8 mouse cellular contexts compared by ENCODE assay signal in genomic region chr4:55530731-55531095, GRCm38 (mm10). TPM values are rescaled to one million over a fixed set of nuclear protein-coding genes. Genes with fewer than 3 reads are reported as not detected.
DNase-seq lines count a peak whose midpoint lies in the region; ATAC-seq lines count a peak whose summit lies in the region.

No protein-coding gene starts in this region.

- H3K27me3 ChIP-seq in embryonic facial prominence, embryonic 15.5 days, result no peaks in the 10 kb centered on the region
- peaks cover 37% of the 10 kb centered on the region for H3K27me3 ChIP-seq in midbrain, embryonic 11.5 days (ENCODE audit: control insufficient read depth, insufficient read depth, low read length)

- no peak for ATAC-seq in embryonic facial prominence, embryonic 15.5 days (ENCODE audit: insufficient number of reproducible peaks, low FRiP score, low TSS enrichment, low read depth)
- ATAC-seq in midbrain, embryonic 11.5 days (ENCODE audit: low FRiP score), result no peak

- H3K4me2 ChIP-seq in embryonic facial prominence, embryonic 15.5 days (replicated peaks), result peak overlapping the region; percentile 90
- H3K4me2 ChIP-seq in midbrain, embryonic 11.5 days, result peak overlapping the region; percentile 97

- DNase-seq in retina, postnatal 1 day, result peak; percentile 38
- DNase-seq in retina, embryonic 14.5 days (ENCODE audit: low spot score), result no peak
- peak; percentile 46 for DNase-seq in induced T-regulatory cell, adult 2 months (ENCODE audit: low read depth)
- no peak for DNase-seq in midbrain, embryonic 11.5 days (ENCODE audit: low spot score, missing footprints)
- no peak for DNase-seq in urinary bladder, postnatal 14 days (ENCODE audit: low spot score)
- no peak for DNase-seq in right cerebral cortex, postnatal 36 days (ENCODE audit: low spot score in 2 of 2)
- DNase-seq in frontal cortex, postnatal 25 days (ENCODE audit: low spot score in 2 of 2), result no peak

- under 1% methylated on average over 20 of the region's 20 CpGs for WGBS in embryonic facial prominence, embryonic 15.5 days
- WGBS in midbrain, embryonic 11.5 days, result 0% methylated on average over 20 of the region's 20 CpGs

- peaks cover 33% of the 10 kb centered on the region for H3K4me1 ChIP-seq in embryonic facial prominence, embryonic 15.5 days
- peaks cover 19% of the 10 kb centered on the region for H3K4me1 ChIP-seq in midbrain, embryonic 11.5 days (ENCODE audit: control insufficient read depth, insufficient read depth, low read length)

- H3K36me3 ChIP-seq in embryonic facial prominence, embryonic 15.5 days, result no peaks in the 10 kb centered on the region
- no peaks in the 10 kb centered on the region for H3K36me3 ChIP-seq in midbrain, embryonic 11.5 days (ENCODE audit: control insufficient read depth, insufficient read depth, low read length)

- H3K4me3 ChIP-seq in embryonic facial prominence, embryonic 15.5 days (replicated peaks), result peak overlapping the region; percentile 55
- peak overlapping the region; percentile 55 for H3K4me3 ChIP-seq in midbrain, embryonic 11.5 days (ENCODE audit: low read depth, low read length)

- H3K9ac ChIP-seq in embryonic facial prominence, embryonic 15.5 days, result peak overlapping the region; percentile 68
- no peak overlapping the region; the same call in 1 of the 2 replicates for H3K9ac ChIP-seq in midbrain, embryonic 11.5 days (ENCODE audit: low read length)

- H3K9me3 ChIP-seq in embryonic facial prominence, embryonic 15.5 days (replicated peaks), result no peaks in the 10 kb centered on the region
- no peaks in the 10 kb centered on the region for H3K9me3 ChIP-seq in midbrain, embryonic 11.5 days (ENCODE audit: control insufficient read depth, low read length)

- H3K27ac ChIP-seq in embryonic facial prominence, embryonic 15.5 days (replicated peaks), result peak overlapping the region; percentile 96; the same call in 1 of the 2 replicates
- no peak overlapping the region for H3K27ac ChIP-seq in midbrain, embryonic 11.5 days (ENCODE audit: low read depth, low read length)

RNA-seq across cellular contexts. Expression of gene Klf4, which starts 1.6 kb away (rescaled TPM):
- polyA plus RNA-seq in embryonic facial prominence, embryonic 15.5 days (2015; fragmentation: Nextera tagmentation; extraction: Ambion mirVana), result 43.0 and 45.2 TPM in 2 replicates
- 1.7 and 1.9 TPM in 2 replicates for polyA plus RNA-seq in midbrain, embryonic 11.5 days (2014; fragmentation: Nextera tagmentation; extraction: Ambion mirVana)

Comparison
In these comparisons a context has a peak if more than half of its experiments do, and no peak if none do; other contexts are left out.
1. DNase-seq: peak in retina, postnatal 1 day (single experiment) and induced T-regulatory cell, adult 2 months (single experiment); none in retina, embryonic 14.5 days (single experiment), midbrain, embryonic 11.5 days (single experiment), urinary bladder, postnatal 14 days (single experiment), right cerebral cortex, postnatal 36 days (0 of 2) and frontal cortex, postnatal 25 days (0 of 2).
2. RNA of gene Klf4, which starts 1.6 kb away (polyA plus RNA-seq): 43.0 to 45.2 TPM in embryonic facial prominence, embryonic 15.5 days; 1.7 to 1.9 TPM in midbrain, embryonic 11.5 days; every median in the first group is over 10 times any median in the second.